Mouse (Mus musculus): ENCODE data around the gene Cdkl2. TPM values are rescaled to one million over a fixed set of nuclear protein-coding genes. Genes with fewer than 3 reads are reported as not detected.

The Cdkl2 gene
- total and polyA plus RNA-seq, 2 experiments from 2014 or later = 17.1 to 29.2 TPM

GRCm38 (mm10) chr5:91959096-91959495 is 84.6 kb downstream of the Cdkl2 start:
- no peak overlapping the region for H3K4me3 ChIP-seq (ENCODE audit: low read length)
- no peaks in the 10 kb centered on the region for H3K27me3 ChIP-seq (ENCODE audit: insufficient read depth, low read length)
- peaks cover 13% of the 10 kb centered on the region for H3K4me1 ChIP-seq (ENCODE audit: insufficient read depth, low read length)
- no peak overlapping the region for H3K4me2 ChIP-seq (ENCODE audit: low read depth, low read length)
- DNase-seq (ENCODE audit: low spot score) = no peak
- peaks cover 11% of the 10 kb centered on the region for H3K36me3 ChIP-seq (ENCODE audit: insufficient read depth, low read length)
- no peak for TF ChIP-seq CTCF (IDR thresholded peaks at IDR 0.05; ENCODE audit: low read depth)
- WGBS = 50% methylated on average over 1 of the region's 1 CpGs
- H3K27ac ChIP-seq = no peak overlapping the region
- no peak overlapping the region for H3K9ac ChIP-seq (replicated peaks; ENCODE audit: low read length)
- no peaks in the 10 kb centered on the region for H3K9me3 ChIP-seq (ENCODE audit: low read length)
- ATAC-seq = no peak

DNA sequence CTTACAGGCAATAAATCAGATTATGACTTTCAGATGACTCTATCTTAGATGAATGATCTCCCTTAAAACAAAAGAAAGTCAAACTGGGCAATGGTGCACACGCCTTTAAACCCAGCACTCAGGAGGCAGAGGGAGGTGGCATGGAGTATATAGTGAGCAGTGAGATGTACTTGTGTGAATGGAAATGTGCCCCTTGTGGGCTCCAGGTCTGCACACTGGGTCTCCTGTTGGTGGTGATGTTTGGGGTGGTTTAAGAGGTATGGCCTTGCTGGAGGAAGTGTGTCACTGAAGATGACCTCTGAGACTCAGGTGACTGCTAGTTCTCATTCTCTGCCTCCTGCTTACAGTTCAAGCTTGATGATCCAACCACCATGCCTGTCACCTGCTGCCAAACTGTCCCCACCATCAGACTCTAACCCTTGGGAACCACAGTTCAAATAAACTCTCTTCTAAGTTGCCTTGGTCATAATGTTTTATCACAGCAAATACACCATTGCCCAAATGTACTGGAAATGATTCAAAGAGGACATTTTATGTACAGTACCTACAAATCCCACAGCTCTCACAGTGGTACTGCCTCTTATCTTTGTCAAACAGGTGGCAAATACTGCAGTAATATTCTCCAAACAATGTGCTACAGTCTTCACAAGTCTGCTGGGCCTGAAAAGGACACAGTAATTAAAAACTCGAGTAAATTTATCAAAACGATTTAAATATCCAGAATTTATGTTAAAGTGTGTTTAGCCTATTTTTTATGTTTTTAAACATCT is 86.5 kb downstream of the Cdkl2 start:
- Histone ChIP-seq H3K4me3 (ENCODE audit: low read length) (no peak overlapping the region), H3K9me3 (ENCODE audit: low read length) (no peaks in the 10 kb centered on the region), H3K9ac (replicated peaks; ENCODE audit: low read length) (no peak overlapping the region), H3K27ac (no peak overlapping the region), H3K4me1 (ENCODE audit: insufficient read depth, low read length) (peaks cover 13% of the 10 kb centered on the region), H3K36me3 (ENCODE audit: insufficient read depth, low read length) (peaks cover 18% of the 10 kb centered on the region), H3K27me3 (ENCODE audit: insufficient read depth, low read length) (no peaks in the 10 kb centered on the region), H3K4me2 (ENCODE audit: low read depth, low read length) (no peak overlapping the region)
- ATAC-seq (no peak), DNase-seq (ENCODE audit: low spot score) (no peak)
- TF ChIP-seq CTCF (IDR thresholded peaks at IDR 0.05; ENCODE audit: low read depth) = no peak
- WGBS = 93% methylated on average over 3 of the region's 3 CpGs

Other genes with a start within 250 kb of the Cdkl2 start
- gene Rchy1, start 80.8 kb downstream of the Cdkl2 start, total RNA-seq (2014; rRNA removed) = 23.2 and 35.6 TPM in 2 replicates
- gene Rchy1, start 80.8 kb downstream of the Cdkl2 start, polyA plus RNA-seq (2015; fragmentation: Nextera tagmentation; extraction: Ambion mirVana) = 76.6 and 81.2 TPM in 2 replicates
- gene Odaph, start 56.4 kb downstream of the Cdkl2 start, total RNA-seq (2014; rRNA removed) = 1.2 TPM in 1 of 2 replicates, not detected in the other
- 0.66 and 1.1 TPM in 2 replicates for gene Odaph, start 56.4 kb downstream of the Cdkl2 start, polyA plus RNA-seq (2015; fragmentation: Nextera tagmentation; extraction: Ambion mirVana)
- 132 and 143 TPM in 2 replicates for gene G3bp2, start 39.8 kb upstream of the Cdkl2 start, total RNA-seq (2014; rRNA removed)
- 265 and 271 TPM in 2 replicates for gene G3bp2, start 39.8 kb upstream of the Cdkl2 start, polyA plus RNA-seq (2015; fragmentation: Nextera tagmentation; extraction: Ambion mirVana)
- 16.1 and 17.7 TPM in 2 replicates for gene Uso1, start 94.1 kb upstream of the Cdkl2 start, total RNA-seq (2014; rRNA removed)
- 29.6 and 29.8 TPM in 2 replicates for gene Uso1, start 94.1 kb upstream of the Cdkl2 start, polyA plus RNA-seq (2015; fragmentation: Nextera tagmentation; extraction: Ambion mirVana)
- gene U90926, start 171.5 kb upstream of the Cdkl2 start, total RNA-seq (2014; rRNA removed) = not detected in 2 replicates
- gene U90926, start 171.5 kb upstream of the Cdkl2 start, polyA plus RNA-seq (2015; fragmentation: Nextera tagmentation; extraction: Ambion mirVana) = not detected in 2 replicates
- 1.5 and 3.5 TPM in 2 replicates for gene Ppef2, start 212.4 kb upstream of the Cdkl2 start, total RNA-seq (2014; rRNA removed)
- gene Ppef2, start 212.4 kb upstream of the Cdkl2 start, polyA plus RNA-seq (2015; fragmentation: Nextera tagmentation; extraction: Ambion mirVana) = 0.35 and 0.43 TPM in 2 replicates
- gene Naaa, start 234.3 kb upstream of the Cdkl2 start, total RNA-seq (2014; rRNA removed) = 28.9 and 44.9 TPM in 2 replicates
- 29.1 TPM in 2 replicates for gene Naaa, start 234.3 kb upstream of the Cdkl2 start, polyA plus RNA-seq (2015; fragmentation: Nextera tagmentation; extraction: Ambion mirVana)